Mouse (Mus musculus) forebrain, embryonic 14.5 days (tissue): Measurements from ENCODE around the gene Tnfsf10. TPM values are rescaled to one million over a fixed set of nuclear protein-coding genes. Genes with fewer than 3 reads are reported as not detected.

Experiments
- ATAC-seq: fragments of 200-750 bp; cut with Nextera tagmentation; 2 replicates; pipeline ENCODE4 v1.8.0; 2017; ENCODE audit warnings: mild to moderate bottlenecking, moderate library complexity
- DNase-seq: peaks from one replicate; pipeline ENCODE4 v3.0.0-alpha.2; 2015; ENCODE audit warnings: low spot score
- H3K27ac ChIP-seq: fragments of 300-500 bp; sonication (generic); 2 replicates; pipeline ENCODE4 v1.5.1; 2014; ENCODE audit warnings: low read depth, mild to moderate bottlenecking, control low read depth, low read length, moderate library complexity
- H3K27me3 ChIP-seq: fragments of 300-500 bp; sonication (generic); replicated peaks from 2 replicates; pipeline ENCODE4 v1.6.1; 2014; ENCODE audit warnings: low read length, control low read depth, mixed read lengths; ENCODE audit not compliant: control insufficient read depth, insufficient read depth
- H3K36me3 ChIP-seq: fragments of 300-500 bp; sonication (generic); 2 replicates; pipeline ENCODE4 v1.6.1; 2014; ENCODE audit warnings: low read length, control low read depth; ENCODE audit not compliant: control insufficient read depth, insufficient read depth
- H3K4me1 ChIP-seq: fragments of 300-500 bp; sonication (generic); 2 replicates; pipeline ENCODE4 v1.6.1; 2014; ENCODE audit warnings: antibody characterized with exemption, low read length, control low read depth; ENCODE audit not compliant: control insufficient read depth, insufficient read depth
- H3K4me2 ChIP-seq: fragments of 300-500 bp; sonication (generic); 2 replicates; pipeline ENCODE4 v1.6.1; 2014; ENCODE audit warnings: mild to moderate bottlenecking, control low read depth, low read length
- H3K4me3 ChIP-seq: fragments of 300-500 bp; sonication (generic); 2 replicates; pipeline ENCODE4 v1.5.1; 2014; ENCODE audit warnings: low read depth, low read length, control low read depth
- H3K9ac ChIP-seq: fragments of 300-500 bp; sonication (generic); 2 replicates; pipeline ENCODE4 v1.6.1; 2014; ENCODE audit warnings: mild to moderate bottlenecking, low read length, control low read depth, moderate library complexity
- H3K9me3 ChIP-seq: fragments of 300-500 bp; sonication (generic); replicated peaks from 2 replicates; pipeline ENCODE4 v1.6.1; 2016; ENCODE audit warnings: low read length, control low read depth, mixed read lengths; ENCODE audit not compliant: control insufficient read depth
- WGBS: fragments of 180-500 bp; shearing (Covaris S2); extraction: QIAGEN DNeasy Blood & Tissue Kit; methylation state at CpG from one replicate; pipeline ENCODE4 v1.1.7; 2014; 5-methylcytosine and 5-hydroxymethylcytosine counted together
- polyA plus RNA-seq: library from polyadenylated mRNA; unstranded; fragments of >200 nt; fragmentation: Nextera tagmentation; extraction: Ambion mirVana; gene quantifications from 2 replicates; pipeline ENCODE4 v1.2.1, GENCODE M21; 2014

Tnfsf10 gene
- polyA plus RNA-seq, 1 experiment from 2014 or later: 0.19 TPM

GRCm38 (mm10) chr3:27319650-27320049 lies 2.8 kb downstream of the Tnfsf10 start:
- WGBS: 100% methylated on average over 1 of the region's 1 CpGs
- ATAC-seq: no peak

GRCm38 (mm10) chr3:27320613-27321495 lies 4.0 kb downstream of the Tnfsf10 start:
- whole genome bisulfite sequencing: 80% methylated on average over 9 of the region's 9 CpGs
- no peak for ATAC-seq
- H3K9me3 ChIP-seq: no peaks in the 10 kb centered on the region

More at GRCm38 (mm10) chr3:27319650-27320049, 2.8 kb downstream of the Tnfsf10 start:
- no peak for DNase-seq
- H3K4me2 ChIP-seq: no peak overlapping the region
- no peak overlapping the region for H3K4me3 ChIP-seq
- H3K36me3 ChIP-seq: no peaks in the 10 kb centered on the region
- H3K9ac ChIP-seq: no peak overlapping the region
- H3K4me1 ChIP-seq: no peaks in the 10 kb centered on the region
- H3K27me3 ChIP-seq: no peaks in the 10 kb centered on the region
- H3K9me3 ChIP-seq: no peaks in the 10 kb centered on the region
- no peak overlapping the region for H3K27ac ChIP-seq

GRCm38 (mm10) chr3:27322591-27322990 lies 5.8 kb downstream of the Tnfsf10 start:
- H3K9me3 ChIP-seq: no peaks in the 10 kb centered on the region
- H3K4me2 ChIP-seq: no peak overlapping the region
- 89% methylated on average over 9 of the region's 9 CpGs for WGBS
- H3K36me3 ChIP-seq: no peaks in the 10 kb centered on the region
- H3K4me3 ChIP-seq: no peak overlapping the region
- H3K4me1 ChIP-seq: no peaks in the 10 kb centered on the region
- H3K27me3 ChIP-seq: no peaks in the 10 kb centered on the region
- no peak for ATAC-seq
- no peak for DNase-seq
- no peak overlapping the region for H3K27ac ChIP-seq
- no peak overlapping the region for H3K9ac ChIP-seq

More at GRCm38 (mm10) chr3:27320613-27321495, 4.0 kb downstream of the Tnfsf10 start:
- Histone ChIP-seq H3K4me2 (no peak overlapping the region), H3K9ac (no peak overlapping the region), H3K4me3 (no peak overlapping the region), H3K4me1 (no peaks in the 10 kb centered on the region), H3K36me3 (no peaks in the 10 kb centered on the region), H3K27ac (no peak overlapping the region), H3K27me3 (no peaks in the 10 kb centered on the region)
- no peak for DNase-seq

GRCm38 (mm10) chr3:27323551-27323950 lies 6.7 kb downstream of the Tnfsf10 start:
- H3K27ac ChIP-seq: no peak overlapping the region
- no peaks in the 10 kb centered on the region for H3K36me3 ChIP-seq
- WGBS: 49% methylated on average over 5 of the region's 5 CpGs
- H3K4me1 ChIP-seq: no peaks in the 10 kb centered on the region
- H3K4me2 ChIP-seq: no peak overlapping the region
- no peak overlapping the region for H3K9ac ChIP-seq
- no peak for DNase-seq
- no peak overlapping the region for H3K4me3 ChIP-seq
- no peaks in the 10 kb centered on the region for H3K27me3 ChIP-seq
- no peaks in the 10 kb centered on the region for H3K9me3 ChIP-seq
- ATAC-seq: no peak

- DNase-seq (no peak), ATAC-seq (no peak)
- H3K27ac ChIP-seq: no peak overlapping the region
- H3K9me3 ChIP-seq: no peaks in the 10 kb centered on the region
- no peak overlapping the region for H3K4me3 ChIP-seq
- no peaks in the 10 kb centered on the region for H3K4me1 ChIP-seq
- H3K9ac ChIP-seq: no peak overlapping the region
- H3K36me3 ChIP-seq: no peaks in the 10 kb centered on the region
- no peaks in the 10 kb centered on the region for H3K27me3 ChIP-seq
- no peak overlapping the region for H3K4me2 ChIP-seq
- 73% methylated on average over 4 of the region's 4 CpGs for WGBS
These were observed 9.9 kb downstream of the Tnfsf10 start for GRCm38 (mm10) chr3:27326633-27327191.

- Histone ChIP-seq H3K36me3 (no peaks in the 10 kb centered on the region), H3K4me2 (no peak overlapping the region), H3K9ac (no peak overlapping the region), H3K9me3 (no peaks in the 10 kb centered on the region), H3K27me3 (no peaks in the 10 kb centered on the region), H3K4me1 (no peaks in the 10 kb centered on the region), H3K4me3 (no peak overlapping the region), H3K27ac (no peak overlapping the region)
- WGBS: 90% methylated on average over 5 of the region's 5 CpGs
- ATAC-seq (no peak), DNase-seq (no peak)
These were observed 13.9 kb downstream of the Tnfsf10 start for GRCm38 (mm10) chr3:27330706-27331105.

GRCm38 (mm10) chr3:27338437-27338836 lies 21.6 kb downstream of the Tnfsf10 start:
- no peak overlapping the region for H3K27ac ChIP-seq

GRCm38 (mm10) chr3:27338887-27339286 lies 22.1 kb downstream of the Tnfsf10 start:
- H3K36me3 ChIP-seq: no peaks in the 10 kb centered on the region
- WGBS: 66% methylated on average over 3 of the region's 3 CpGs
- H3K4me2 ChIP-seq: no peak overlapping the region
- no peak for ATAC-seq
- H3K27me3 ChIP-seq: no peaks in the 10 kb centered on the region
- no peak overlapping the region for H3K4me3 ChIP-seq
- no peaks in the 10 kb centered on the region for H3K9me3 ChIP-seq
- DNase-seq: no peak
- H3K4me1 ChIP-seq: no peaks in the 10 kb centered on the region
- H3K9ac ChIP-seq: no peak overlapping the region
- H3K27ac ChIP-seq: no peak overlapping the region

More at GRCm38 (mm10) chr3:27338437-27338836, 21.6 kb downstream of the Tnfsf10 start:
- no peaks in the 10 kb centered on the region for H3K4me1 ChIP-seq
- H3K36me3 ChIP-seq: no peaks in the 10 kb centered on the region
- no peak overlapping the region for H3K4me3 ChIP-seq
- WGBS: 31% methylated on average over 6 of the region's 6 CpGs
- H3K9me3 ChIP-seq: no peaks in the 10 kb centered on the region
- ATAC-seq (no peak), DNase-seq (peak; percentile 68)
- no peaks in the 10 kb centered on the region for H3K27me3 ChIP-seq
- H3K4me2 ChIP-seq: no peak overlapping the region
- no peak overlapping the region for H3K9ac ChIP-seq

- H3K27me3 ChIP-seq: no peaks in the 10 kb centered on the region
- H3K4me1 ChIP-seq: no peaks in the 10 kb centered on the region
- H3K9ac ChIP-seq: no peak overlapping the region
- no peaks in the 10 kb centered on the region for H3K9me3 ChIP-seq
- H3K4me3 ChIP-seq: no peak overlapping the region
- DNase-seq (no peak), ATAC-seq (no peak)
- no peak overlapping the region for H3K27ac ChIP-seq
- no peak overlapping the region for H3K4me2 ChIP-seq
- WGBS: 92% methylated on average over 5 of the region's 5 CpGs
- H3K36me3 ChIP-seq: no peaks in the 10 kb centered on the region
These were observed 23.9 kb downstream of the Tnfsf10 start for GRCm38 (mm10) chr3:27340757-27341156.
